Mouse (Mus musculus) induced T-regulatory cell, adult 2 months (primary cell): ENCODE results near the gene Tceal5.
"Not testable (repeated sequence)": the region's sequence is repeated elsewhere in the genome, so short reads cannot be mapped to it uniquely, and the experiment has no call there.

ENCODE experiments used
- DNase-seq: peaks from one replicate; pipeline ENCODE4 v3.0.0-alpha.2; 2012; ENCODE audit warnings: low read depth

Gene Tceal5

GRCm38 (mm10) chrX:136203664-136204066 lies at the start of gene Tceal5:
Tceal5 (minus strand) TSS chrX:136203876.
- no peak for DNase-seq

- DNase-seq: no peak
These were observed 48.5 kb upstream of the Tceal5 start for GRCm38 (mm10) chrX:136252023-136252729.

GRCm38 (mm10) chrX:136249671-136250070 lies 46.0 kb upstream of the Tceal5 start:
- no peak for DNase-seq

DNA sequence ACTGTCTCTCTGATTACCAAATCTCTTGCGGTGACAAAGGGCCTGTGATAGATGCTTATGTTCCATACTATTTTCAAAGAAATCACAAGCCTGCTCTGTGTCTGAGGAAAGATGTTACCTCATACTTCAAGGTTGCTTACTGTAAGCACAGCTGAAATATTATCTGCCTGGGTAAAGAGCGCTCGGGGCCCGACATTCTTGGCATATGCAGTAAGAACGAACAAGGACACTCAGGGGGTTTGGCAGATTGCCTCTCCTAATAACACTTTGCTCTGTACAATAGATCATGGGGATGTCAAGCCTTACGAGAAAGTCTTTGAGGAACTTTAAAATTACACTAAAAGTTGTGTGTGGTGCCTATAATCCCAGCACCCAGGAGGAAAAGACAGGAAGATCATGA lies 45.1 kb upstream of the Tceal5 start:
- no peak for DNase-seq

- DNase-seq: peak; percentile 41
These were observed 41.9 kb upstream of the Tceal5 start for GRCm38 (mm10) chrX:136245521-136246071.

DNA sequence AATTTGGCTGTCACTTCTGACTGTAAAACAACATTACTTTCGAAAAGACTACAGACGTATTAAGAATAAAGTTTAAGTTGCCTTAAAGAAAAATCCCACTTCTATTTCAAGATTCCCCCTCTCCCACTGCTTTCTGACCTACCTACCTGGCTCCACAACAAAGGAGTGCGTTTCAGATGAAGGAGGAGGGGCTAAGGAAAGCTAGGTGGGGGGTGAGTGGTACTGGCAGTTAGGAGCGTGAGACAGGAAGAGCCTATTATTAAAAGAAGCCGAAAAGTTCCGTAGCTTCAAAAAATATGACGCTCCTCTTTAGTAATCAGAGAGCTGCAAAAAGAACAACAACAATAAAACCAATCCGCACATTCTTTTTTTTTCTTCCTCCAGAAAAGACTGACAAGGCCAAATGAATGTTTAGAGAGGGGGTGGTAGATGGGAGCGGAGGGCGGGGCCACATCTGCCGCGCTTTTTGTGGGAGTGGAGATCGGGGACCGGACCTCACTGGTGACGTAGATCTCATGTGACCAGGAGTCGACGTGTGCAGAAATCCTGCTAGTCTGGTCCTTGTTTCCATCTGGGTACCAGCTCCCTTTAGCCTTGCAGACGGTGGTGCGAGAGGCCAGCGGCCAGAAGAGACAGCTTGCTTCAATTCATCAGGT lies 41.0 kb upstream of the Tceal5 start, which contains the start of gene Tceal9:
Gene Tceal9, plus strand, starts transcription at position 506 of the 656 bp plus-strand sequence.
- DNase-seq: peak; percentile 84

DNA sequence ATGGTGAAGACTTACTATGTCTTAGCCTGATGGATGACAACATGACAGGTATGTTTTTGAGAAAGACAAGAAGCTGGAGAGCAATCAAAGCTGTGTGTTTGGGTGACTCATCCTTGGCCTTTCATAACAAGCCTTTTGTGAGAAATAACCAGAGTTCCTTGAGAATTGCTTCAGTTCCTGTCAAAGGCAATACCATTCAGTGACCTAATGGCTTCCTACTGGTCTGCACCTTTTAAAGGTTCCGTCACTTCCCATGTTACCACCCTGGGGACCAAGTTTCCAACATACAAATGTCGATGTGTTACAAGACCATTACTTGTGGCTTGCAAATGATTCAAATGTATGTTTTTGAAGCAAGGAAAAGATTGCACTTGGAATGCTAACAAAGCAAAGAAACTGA lies 39.5 kb upstream of the Tceal5 start:
- DNase-seq: peak; percentile 4

DNA sequence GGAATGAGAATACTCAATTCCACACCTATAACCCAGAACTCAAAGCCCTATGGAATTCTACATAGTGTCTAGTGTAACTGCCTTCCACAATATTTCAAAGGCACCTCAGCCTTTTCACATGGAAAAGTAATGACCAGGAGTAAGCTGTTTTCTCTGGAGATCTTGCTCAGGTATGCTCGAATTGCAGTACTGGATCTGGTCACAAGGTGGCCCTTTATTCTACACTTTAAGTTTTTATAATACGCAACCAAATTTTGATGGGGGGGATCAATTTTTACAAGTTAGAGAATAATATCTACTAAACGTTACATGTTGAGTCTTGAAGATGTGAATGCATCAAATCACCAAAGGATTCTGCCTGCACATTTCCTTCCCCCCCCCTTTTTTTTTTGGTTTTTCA lies 34.4 kb upstream of the Tceal5 start:
- DNase-seq: peak; percentile 62

DNA sequence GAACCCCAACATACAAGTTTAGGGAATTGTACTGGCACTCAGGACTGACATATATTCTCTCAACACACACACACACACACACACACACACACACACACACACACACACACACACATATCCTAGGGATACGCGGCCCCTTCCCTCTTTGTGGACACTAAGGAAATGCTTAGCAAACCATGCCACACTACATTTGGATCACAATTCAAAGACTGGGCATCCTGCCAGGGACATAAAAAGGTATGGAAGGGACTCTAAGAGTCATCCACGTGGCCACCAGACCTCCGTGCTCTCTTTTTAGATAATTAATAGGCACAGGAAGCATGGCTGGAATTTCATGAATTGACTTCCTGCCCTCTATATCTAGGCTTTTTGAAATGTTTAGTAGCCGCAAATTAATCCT lies 24.1 kb upstream of the Tceal5 start:
- no peak for DNase-seq

- no peak for DNase-seq
These were observed 20.0 kb upstream of the Tceal5 start for GRCm38 (mm10) chrX:136223714-136224113.

DNA sequence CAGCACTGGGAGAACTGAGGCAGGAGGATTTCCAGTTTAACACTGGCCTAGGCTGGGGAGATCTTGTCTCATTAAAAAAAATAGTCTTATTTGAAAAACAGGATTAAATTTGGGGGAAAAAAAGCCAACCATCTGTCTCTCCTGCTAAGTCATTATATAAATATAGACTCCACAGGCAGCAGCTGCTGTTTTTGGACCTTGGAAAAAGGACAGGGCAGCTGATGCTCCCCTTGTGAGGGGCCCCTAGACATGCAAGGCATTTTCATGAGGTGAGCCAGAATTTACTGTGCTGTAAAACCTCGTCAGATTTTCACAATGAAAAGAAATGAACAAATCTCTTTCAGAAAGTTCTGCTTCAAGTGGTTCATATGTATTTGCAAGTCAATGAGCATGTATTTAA lies 12.6 kb upstream of the Tceal5 start:
- DNase-seq: no peak

GRCm38 (mm10) chrX:136214729-136215677 lies 11.3 kb upstream of the Tceal5 start, which contains the start of the genes Tceal7 and Bex1:
Tceal7 (plus strand) TSS chrX:136214779.
Bex1 (minus strand) TSS chrX:136215513.
- not testable (repeated sequence) for DNase-seq

DNA sequence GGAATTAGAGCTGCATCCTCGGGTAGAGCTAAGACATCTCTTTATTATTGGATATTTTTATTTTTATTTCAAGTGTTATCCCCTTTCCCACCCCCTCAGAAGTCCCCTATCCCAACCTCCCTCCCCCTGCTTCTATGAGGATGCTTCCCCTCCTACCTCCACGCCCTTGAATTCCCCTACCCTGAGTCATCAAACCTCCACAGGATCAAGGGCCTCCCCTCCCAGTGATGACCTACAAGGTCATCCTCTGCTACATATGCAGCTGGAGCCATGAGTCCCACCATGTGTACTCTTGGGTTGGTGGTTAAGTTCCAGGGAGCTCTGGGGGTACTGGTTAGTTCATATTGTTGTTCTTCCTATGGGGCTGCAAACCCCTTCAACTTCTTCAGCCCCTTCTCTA lies 9.7 kb upstream of the Tceal5 start:
- DNase-seq: no peak

DNA sequence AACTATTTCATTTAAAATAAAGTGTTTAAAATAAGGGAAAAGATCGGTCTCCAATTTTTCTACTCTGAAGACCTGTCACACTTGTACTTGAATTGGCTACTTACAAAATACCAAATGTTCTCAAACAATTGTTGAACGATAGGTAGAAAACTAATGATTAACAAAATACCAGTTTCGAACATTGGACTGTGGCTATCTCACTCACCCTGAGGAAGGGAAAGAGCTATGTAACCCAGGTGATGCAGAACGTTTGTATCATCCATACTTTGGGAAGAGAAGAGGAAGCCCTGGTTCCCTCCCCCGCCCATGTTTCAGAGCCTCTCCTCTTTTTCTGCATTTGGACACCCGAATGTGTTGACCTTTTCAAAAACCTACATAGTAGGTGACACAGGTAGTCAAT lies 730 bp upstream of the Tceal5 start:
- DNase-seq: no peak

GRCm38 (mm10) chrX:136203257-136203656 lies 419 bp downstream of the Tceal5 start:
- no peak for DNase-seq

GRCm38 (mm10) chrX:136196873-136197272 lies 6.8 kb downstream of the Tceal5 start:
- DNase-seq: peak; percentile 46

DNA sequence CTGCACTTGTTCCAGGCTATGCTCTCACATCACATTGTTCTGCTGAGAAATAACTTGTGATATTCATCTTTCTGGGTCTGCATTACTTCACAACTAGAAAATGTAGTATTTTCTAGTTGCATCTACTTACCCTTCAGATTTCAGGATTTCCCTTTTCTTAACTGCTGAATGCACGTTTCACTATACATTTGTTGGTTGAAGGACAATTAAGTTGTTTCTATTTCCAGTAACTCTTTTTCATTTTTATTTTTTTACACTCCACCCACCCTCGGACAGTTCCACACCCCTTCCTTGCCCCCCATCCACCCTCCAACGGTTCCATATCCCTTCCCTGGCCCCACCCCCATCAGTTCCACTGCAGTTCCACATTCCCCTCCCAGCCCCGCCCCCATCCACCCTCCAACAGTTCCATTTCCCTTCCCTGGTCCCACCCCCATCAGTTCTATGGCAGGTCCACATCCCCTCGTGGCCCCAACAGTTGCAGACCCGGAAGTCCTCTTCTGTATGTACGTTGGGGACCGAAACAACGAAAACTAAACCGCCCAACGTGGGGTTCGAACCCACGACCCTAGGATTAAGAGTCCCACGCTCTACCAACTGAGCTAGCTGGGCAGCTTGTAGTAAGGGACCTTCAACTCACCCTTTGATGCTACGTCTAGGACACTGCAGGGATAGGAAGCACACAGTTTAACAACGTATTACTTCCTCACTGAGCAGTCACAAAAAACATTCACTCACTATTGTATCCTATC lies 8.3 kb downstream of the Tceal5 start:
- DNase-seq: no peak

GRCm38 (mm10) chrX:136183107-136183506 lies 20.6 kb downstream of the Tceal5 start:
- DNase-seq: no peak

- DNase-seq: no peak
These were observed 22.7 kb downstream of the Tceal5 start for GRCm38 (mm10) chrX:136180897-136181553.

DNA sequence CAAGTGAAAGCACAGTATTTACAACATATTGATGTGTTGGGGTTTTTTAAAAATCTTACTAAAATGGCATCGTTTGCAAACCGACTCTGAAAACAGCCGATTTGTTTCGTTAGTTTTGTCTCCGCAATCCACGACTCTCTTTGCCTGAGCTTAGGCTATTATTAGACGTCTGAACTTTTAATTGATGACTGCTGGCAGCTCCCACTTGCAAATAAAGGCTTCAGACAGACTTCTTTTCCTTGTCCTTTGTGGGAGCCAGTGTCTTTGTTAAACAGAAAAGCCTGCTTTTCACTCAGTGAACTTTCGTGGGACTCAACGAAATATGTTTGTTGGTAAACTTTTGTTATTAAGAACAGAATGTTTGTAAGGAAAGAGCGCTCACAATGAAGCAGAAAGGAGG lies 30.9 kb downstream of the Tceal5 start:
- DNase-seq: no peak

GRCm38 (mm10) chrX:136172118-136172551 lies 31.5 kb downstream of the Tceal5 start, which contains the start of gene Tceal8:
Tceal8 (minus strand) TSS chrX:136172342.
- DNase-seq: peak; percentile 1
